Mouse (Mus musculus) liver, embryonic 14.5 days (tissue): ENCODE measurements around the gene Adam15.

ENCODE experiments used
- CTCF ChIP-seq: IDR thresholded peaks from 2 replicates; pipeline ENCODE4 v1.5.1; 2016; ENCODE audit warnings: antibody characterized with exemption, low read depth, control low read depth
- EP300 ChIP-seq: IDR thresholded peaks from 2 replicates; pipeline ENCODE4 v1.6.1; 2016; ENCODE audit warnings: antibody characterized with exemption, low read depth

DNA sequence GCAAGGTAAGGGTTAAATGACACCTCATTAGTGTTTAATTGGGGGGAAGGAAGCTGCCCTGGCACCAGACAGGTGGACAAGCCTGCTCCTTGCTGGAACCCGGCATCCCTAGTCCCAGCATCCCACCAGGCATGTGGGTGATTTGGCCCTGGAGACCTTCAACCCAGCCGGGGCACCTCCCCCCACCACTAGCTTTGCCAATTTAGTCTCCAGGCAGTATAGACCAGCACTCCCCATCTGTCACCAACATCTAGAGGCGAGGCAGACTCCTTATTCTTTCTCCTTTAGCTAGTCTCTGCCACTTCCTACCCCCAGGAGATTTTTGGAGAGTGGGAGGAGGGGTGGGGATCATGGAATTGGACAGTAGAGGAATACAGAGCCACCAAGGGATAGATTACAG is 19.4 kb downstream of the Adam15 start:
- TF ChIP-seq CTCF (no peak), EP300 (no peak)
